ENCODE assay signal across 13 mouse cellular contexts in the genomic region with DNA sequence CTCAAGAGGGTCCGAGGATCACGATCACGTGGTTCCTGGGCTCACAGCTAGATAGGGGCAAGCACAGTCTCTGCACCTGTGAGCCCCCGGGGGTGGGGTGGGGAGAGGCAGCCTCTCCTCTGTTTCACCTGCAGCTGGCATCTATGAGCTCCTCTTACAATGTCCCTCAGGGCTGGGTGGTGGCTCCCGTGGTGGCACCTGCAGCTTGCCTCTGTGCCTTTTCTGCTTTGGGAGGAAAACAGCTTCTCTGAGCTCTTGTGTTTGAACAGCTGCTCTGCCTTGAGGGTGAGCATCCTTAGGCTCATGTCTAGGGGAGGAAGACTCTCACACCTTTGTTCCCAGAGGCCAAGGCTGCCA. TPM values are rescaled to one million over a fixed set of nuclear protein-coding genes. Genes with fewer than 3 reads are reported as not detected.
DNase-seq lines count a peak whose midpoint lies in the region; ATAC-seq and TF ChIP-seq lines count a peak whose summit lies in the region.
"Had no signal": no experiment of that assay in that cellular context is flagged by ENCODE, and none has a peak within 500 bp of the region (broad histone marks: within the 10 kb centered on the region; RNA-seq: fewer than 3 reads in every experiment).

No protein-coding gene starts in this region.

- TF ChIP-seq POLR2A in ES-Bruce4 (IDR thresholded peaks at IDR 0.05; ENCODE audit: insufficient read depth, low read length), result no peak

- H3K4me3 ChIP-seq in kidney, embryonic 15.5 days (replicated peaks), result no peak overlapping the region
- no peak overlapping the region for H3K4me3 ChIP-seq in ES-Bruce4 (ENCODE audit: low read depth, low read length)
- H3K4me3 ChIP-seq in limb, embryonic 15.5 days, result no peak overlapping the region
- H3K4me3 ChIP-seq: forebrain, embryonic 15.5 days; heart, embryonic 10.5 days; megakaryocyte, embryonic 14.5 days; neural tube, embryonic 13.5 days had no signal

- no peak for TF ChIP-seq CTCF in ES-Bruce4 (IDR thresholded peaks at IDR 0.05; ENCODE audit: low read depth, low read length)

- no peak for DNase-seq in kidney, adult 11 months
- DNase-seq in A20 (ENCODE audit: low read depth, low spot score), result peak; percentile 90
- no peak for DNase-seq in cerebellum, adult 18-20 months
- DNase-seq in gastrocnemius, postnatal 10 days, result no peak
- DNase-seq in neural tube, embryonic 10.5 days (ENCODE audit: extremely low spot score, low spot score), result no peak
- DNase-seq: left cerebral cortex, postnatal 4 days had no signal

- peak overlapping the region; percentile 26 for H3K4me2 ChIP-seq in kidney, embryonic 15.5 days
- H3K4me2 ChIP-seq in limb, embryonic 15.5 days, result no peak overlapping the region
- H3K4me2 ChIP-seq: forebrain, embryonic 15.5 days; neural tube, embryonic 13.5 days had no signal

- H3K36me3 ChIP-seq in kidney, embryonic 15.5 days, result peaks cover 15% of the 10 kb centered on the region
- H3K36me3 ChIP-seq in ES-Bruce4 (ENCODE audit: control insufficient read depth, insufficient read depth, low read length, poor library complexity, severe bottlenecking), result 0 out of 2 replicates have a peak, but pooled peaks cover 3% of the 10 kb centered on the region
- peaks cover 20% of the 10 kb centered on the region for H3K36me3 ChIP-seq in limb, embryonic 15.5 days

- 0 out of 2 replicates have a peak, but pooled peaks cover 2% of the 10 kb centered on the region for H3K27me3 ChIP-seq in kidney, embryonic 15.5 days
- no peaks in the 10 kb centered on the region for H3K27me3 ChIP-seq in ES-Bruce4 (ENCODE audit: control insufficient read depth, insufficient read depth, low read length, poor library complexity, severe bottlenecking)
- H3K27me3 ChIP-seq in limb, embryonic 15.5 days, result no peaks in the 10 kb centered on the region
- H3K27me3 ChIP-seq: forebrain, embryonic 15.5 days had no signal

- WGBS in kidney, embryonic 15.5 days, result 37% methylated on average over 5 of the region's 5 CpGs
- 21% methylated on average over 5 of the region's 5 CpGs for WGBS in limb, embryonic 15.5 days

- TF ChIP-seq EP300 in ES-Bruce4 (IDR thresholded peaks at IDR 0.05; ENCODE audit: insufficient read depth, low read depth, low read length), result peak; percentile 75

- peaks cover 55% of the 10 kb centered on the region for H3K4me1 ChIP-seq in kidney, embryonic 15.5 days
- peaks cover 15% of the 10 kb centered on the region for H3K4me1 ChIP-seq in ES-Bruce4 (ENCODE audit: control insufficient read depth, insufficient read depth, low read length)
- H3K4me1 ChIP-seq in limb, embryonic 15.5 days, result peaks cover 63% of the 10 kb centered on the region

- H3K9me3 ChIP-seq in kidney, embryonic 15.5 days (replicated peaks), result no peaks in the 10 kb centered on the region
- no peaks in the 10 kb centered on the region for H3K9me3 ChIP-seq in ES-Bruce4 (replicated peaks; ENCODE audit: control insufficient read depth, insufficient read depth, low read length, poor library complexity, severe bottlenecking)
- no peaks in the 10 kb centered on the region for H3K9me3 ChIP-seq in limb, embryonic 15.5 days
- H3K9me3 ChIP-seq: forebrain, embryonic 15.5 days; heart, embryonic 10.5 days; neural tube, embryonic 13.5 days had no signal

- H3K9ac ChIP-seq in kidney, embryonic 15.5 days, result no peak overlapping the region; the same call in 1 of the 2 replicates
- no peak overlapping the region for H3K9ac ChIP-seq in ES-Bruce4 (ENCODE audit: low read depth, poor library complexity, severe bottlenecking)
- H3K9ac ChIP-seq in limb, embryonic 15.5 days, result no peak overlapping the region
- H3K9ac ChIP-seq: forebrain, embryonic 15.5 days had no signal

- peak overlapping the region; percentile 20; the same call in 1 of the 2 replicates for H3K27ac ChIP-seq in kidney, embryonic 15.5 days
- H3K27ac ChIP-seq in ES-Bruce4 (ENCODE audit: insufficient read depth, low read length), result no peak overlapping the region
- no peak overlapping the region; the same call in 1 of the 2 replicates for H3K27ac ChIP-seq in limb, embryonic 15.5 days
- H3K27ac ChIP-seq: forebrain, embryonic 15.5 days had no signal

- ATAC-seq in kidney, embryonic 15.5 days (replicated peaks; ENCODE audit: low FRiP score), result no peak; the same call in 1 of the 2 replicates
- ATAC-seq in limb, embryonic 15.5 days (ENCODE audit: insufficient number of reproducible peaks, low FRiP score, low TSS enrichment, low read depth), result 0 out of 2 replicates have a peak, but pooled peaks have one; percentile 5
- ATAC-seq: forebrain, embryonic 15.5 days had no signal

RNA-seq across cellular contexts. Expression of a gene that starts 11.3 kb away (rescaled TPM):
- polyA plus RNA-seq in kidney, embryonic 15.5 days (2015; fragmentation: Nextera tagmentation; extraction: Ambion mirVana), result 4.7 TPM in 2 replicates
- polyA plus RNA-seq in ES-Bruce4 (2011; ENCODE audit: insufficient read depth, insufficient read length, low read depth, missing spikeins), result 8.6 and 9.6 TPM in 2 replicates
- 5.3 and 7.2 TPM in 2 replicates for polyA plus RNA-seq in limb, embryonic 15.5 days (2015; fragmentation: Nextera tagmentation; extraction: Ambion mirVana)
- 10 to 100 TPM in 1 of 2 experiments, 1 to 10 TPM in 1; 9.0 to 11.5 TPM for total RNA-seq in gastrocnemius, postnatal 10 days (2021)

RNA-seq across cellular contexts. Expression of a gene that starts 18.7 kb away (rescaled TPM):
- 9.8 and 10.0 TPM in 2 replicates for polyA plus RNA-seq in kidney, embryonic 15.5 days (2015; fragmentation: Nextera tagmentation; extraction: Ambion mirVana)
- polyA plus RNA-seq in ES-Bruce4 (2011; ENCODE audit: insufficient read depth, insufficient read length, low read depth, missing spikeins), result 29.4 and 31.9 TPM in 2 replicates
- polyA plus RNA-seq in limb, embryonic 15.5 days (2015; fragmentation: Nextera tagmentation; extraction: Ambion mirVana), result 14.7 and 18.4 TPM in 2 replicates
- total RNA-seq in gastrocnemius, postnatal 10 days (2021), result 10 to 100 TPM; 22.5 to 23.1 TPM

RNA-seq across cellular contexts. Expression of a gene that starts 48.8 kb away (rescaled TPM):
- polyA plus RNA-seq in kidney, embryonic 15.5 days (2015; fragmentation: Nextera tagmentation; extraction: Ambion mirVana), result 75.0 and 80.1 TPM in 2 replicates
- 37.6 and 39.1 TPM in 2 replicates for polyA plus RNA-seq in ES-Bruce4 (2011; ENCODE audit: insufficient read depth, insufficient read length, low read depth, missing spikeins)
- polyA plus RNA-seq in limb, embryonic 15.5 days (2015; fragmentation: Nextera tagmentation; extraction: Ambion mirVana), result 69.7 and 69.9 TPM in 2 replicates
- total RNA-seq in gastrocnemius, postnatal 10 days (2021), result 10 to 100 TPM; 24.4 to 27.2 TPM

RNA-seq across cellular contexts. Expression of a gene that starts 57.7 kb away (rescaled TPM):
- 18.1 and 19.9 TPM in 2 replicates for polyA plus RNA-seq in kidney, embryonic 15.5 days (2015; fragmentation: Nextera tagmentation; extraction: Ambion mirVana)
- not detected in 2 replicates for polyA plus RNA-seq in ES-Bruce4 (2011; ENCODE audit: insufficient read depth, insufficient read length, low read depth, missing spikeins)
- 0.50 and 0.84 TPM in 2 replicates for polyA plus RNA-seq in limb, embryonic 15.5 days (2015; fragmentation: Nextera tagmentation; extraction: Ambion mirVana)
- under 1 TPM; 0.54 to 0.77 TPM for total RNA-seq in gastrocnemius, postnatal 10 days (2021)
